Mouse (Mus musculus) ES-Bruce4 (cell line): Measurements from ENCODE around the gene Adssl1.

Experiments used
- CTCF ChIP-seq: IDR thresholded peaks from one replicate; pipeline ENCODE4 v1.8.1; 2011; ENCODE audit warnings: low read depth, low read length
- POLR2A ChIP-seq: IDR thresholded peaks from one replicate; pipeline ENCODE4 v1.8.1; 2011; ENCODE audit warnings: low read length; ENCODE audit not compliant: insufficient read depth

- no peak for TF ChIP-seq POLR2A
- no peak for TF ChIP-seq CTCF
These were observed 42.0 kb downstream of the Adssl1 start for GRCm38 (mm10) chr12:112661851-112662250.
